Mouse (Mus musculus) stomach, embryonic 14.5 days (tissue): ENCODE measurements around the gene Stk19. TPM values are rescaled to one million over a fixed set of nuclear protein-coding genes. Genes with fewer than 3 reads are reported as not detected.
"Not testable (repeated sequence)": the region's sequence is repeated elsewhere in the genome, so short reads cannot be mapped to it uniquely, and the experiment has no call there.

Source experiments
- ATAC-seq: fragments of 200-750 bp; cut with Nextera tagmentation; 2 replicates; pipeline ENCODE4 v1.8.0; 2017; ENCODE audit warnings: low read depth, moderate TSS enrichment; ENCODE audit not compliant: insufficient number of reproducible peaks, insufficient read depth, low FRiP score
- H3K27ac ChIP-seq: fragments of 300-500 bp; sonication (generic); 2 replicates; pipeline ENCODE4 v1.5.1; 2014; ENCODE audit warnings: mild to moderate bottlenecking, low read length, moderate library complexity, mixed read lengths
- H3K27me3 ChIP-seq: fragments of 300-500 bp; sonication (generic); 2 replicates; pipeline ENCODE4 v1.6.1; 2014; ENCODE audit warnings: low read length, control low read depth, mixed read lengths; ENCODE audit not compliant: control insufficient read depth, insufficient read depth
- H3K36me3 ChIP-seq: fragments of 300-500 bp; sonication (generic); 2 replicates; pipeline ENCODE4 v1.6.1; 2014; ENCODE audit warnings: mild to moderate bottlenecking, control low read depth, low read length, moderate library complexity, mixed read lengths; ENCODE audit not compliant: control insufficient read depth, insufficient read depth
- H3K4me1 ChIP-seq: fragments of 300-500 bp; sonication (generic); 2 replicates; pipeline ENCODE4 v1.6.1; 2014; ENCODE audit warnings: low read length, control low read depth, mixed read lengths; ENCODE audit not compliant: control insufficient read depth, insufficient read depth
- H3K4me2 ChIP-seq: fragments of 300-500 bp; sonication (generic); replicated peaks from 2 replicates; pipeline ENCODE4 v1.6.1; 2014; ENCODE audit warnings: low read depth, low read length, control low read depth
- H3K4me3 ChIP-seq: fragments of 300-500 bp; sonication (generic); 2 replicates; pipeline ENCODE4 v1.5.1; 2014; ENCODE audit warnings: low read depth, low read length, control low read depth
- H3K9ac ChIP-seq: fragments of 300-500 bp; sonication (generic); replicated peaks from 2 replicates; pipeline ENCODE4 v1.6.1; 2014; ENCODE audit warnings: low read depth, mild to moderate bottlenecking, control low read depth, low read length, moderate library complexity, mixed read lengths
- H3K9me3 ChIP-seq: fragments of 300-500 bp; sonication (generic); 2 replicates; pipeline ENCODE4 v1.6.1; 2016; ENCODE audit warnings: low read depth, low read length, control low read depth; ENCODE audit not compliant: control insufficient read depth
- WGBS: fragments of 180-500 bp; shearing (Covaris S2); extraction: QIAGEN DNeasy Blood & Tissue Kit; methylation state at CpG from one replicate; pipeline ENCODE4 v1.1.7; 2014; 5-methylcytosine and 5-hydroxymethylcytosine counted together
- polyA plus RNA-seq: library from polyadenylated mRNA; unstranded; fragments of >200 nt; fragmentation: Nextera tagmentation; extraction: Ambion mirVana; gene quantifications from 2 replicates; pipeline ENCODE4 v1.2.1, GENCODE M21; 2014

Stk19 gene
- polyA plus RNA-seq, 1 experiment from 2014 or later: 27.3 TPM

GRCm38 (mm10) chr17:34807176-34807575 lies 29.6 kb downstream of the Stk19 start:
- Histone ChIP-seq H3K27me3 (no peaks in the 10 kb centered on the region), H3K4me3 (no peak overlapping the region), H3K9me3 (no peaks in the 10 kb centered on the region), H3K4me2 (no peak overlapping the region), H3K27ac (no peak overlapping the region), H3K9ac (no peak overlapping the region), H3K36me3 (no peaks in the 10 kb centered on the region), H3K4me1 (no peaks in the 10 kb centered on the region)
- ATAC-seq: no peak
- 70% methylated on average over 3 of the region's 3 CpGs for WGBS

- Histone ChIP-seq H3K27ac (no peak overlapping the region), H3K36me3 (no peaks in the 10 kb centered on the region), H3K4me2 (no peak overlapping the region), H3K9me3 (no peaks in the 10 kb centered on the region), H3K4me3 (no peak overlapping the region), H3K9ac (no peak overlapping the region), H3K27me3 (no peaks in the 10 kb centered on the region), H3K4me1 (no peaks in the 10 kb centered on the region)
- 70% methylated on average over 6 of the region's 6 CpGs for WGBS
- ATAC-seq: no peak
Observed at GRCm38 (mm10) chr17:34804871-34805562, 31.7 kb downstream of the Stk19 start.

GRCm38 (mm10) chr17:34804301-34804700 lies 32.4 kb downstream of the Stk19 start, which contains the start of gene Cyp21a1:
Gene Cyp21a1, minus strand, starts transcription at chr17:34804561.
- H3K27me3 ChIP-seq, H3K9ac ChIP-seq, H3K36me3 ChIP-seq, H3K4me3 ChIP-seq, H3K4me1 ChIP-seq, H3K27ac ChIP-seq, ATAC-seq, H3K9me3 ChIP-seq, H3K4me2 ChIP-seq: not testable (repeated sequence)
- 93% methylated on average over 3 of the region's 6 CpGs for WGBS

GRCm38 (mm10) chr17:34803367-34803766 lies 33.4 kb downstream of the Stk19 start:
- not testable (repeated sequence) for ATAC-seq, H3K4me3 ChIP-seq, H3K9me3 ChIP-seq

GRCm38 (mm10) chr17:34802756-34803155 lies 34.0 kb downstream of the Stk19 start:
- 85% methylated on average over 9 of the region's 9 CpGs for WGBS
- not testable (repeated sequence) for H3K27me3 ChIP-seq, H3K4me1 ChIP-seq, ATAC-seq, H3K4me3 ChIP-seq, H3K36me3 ChIP-seq, H3K4me2 ChIP-seq, H3K9me3 ChIP-seq, H3K27ac ChIP-seq, H3K9ac ChIP-seq

More at GRCm38 (mm10) chr17:34803367-34803766, 33.4 kb downstream of the Stk19 start:
- H3K36me3 ChIP-seq, H3K9ac ChIP-seq, H3K27ac ChIP-seq, H3K4me2 ChIP-seq, H3K4me1 ChIP-seq, H3K27me3 ChIP-seq: not testable (repeated sequence)
- WGBS: 85% methylated on average over 6 of the region's 6 CpGs

GRCm38 (mm10) chr17:34800781-34801305 lies 35.9 kb downstream of the Stk19 start:
- H3K27ac ChIP-seq, H3K9me3 ChIP-seq, H3K4me2 ChIP-seq, H3K27me3 ChIP-seq, H3K36me3 ChIP-seq, H3K4me3 ChIP-seq, ATAC-seq, H3K9ac ChIP-seq, H3K4me1 ChIP-seq: not testable (repeated sequence)
- WGBS: 94% methylated on average over 16 of the region's 16 CpGs

GRCm38 (mm10) chr17:34799531-34799925 lies 37.2 kb downstream of the Stk19 start:
- WGBS: 86% methylated on average over 4 of the region's 4 CpGs
- Histone ChIP-seq H3K27ac (no peak overlapping the region), H3K4me3 (no peak overlapping the region), H3K9me3 (no peaks in the 10 kb centered on the region), H3K36me3 (no peaks in the 10 kb centered on the region), H3K4me1 (no peaks in the 10 kb centered on the region), H3K27me3 (no peaks in the 10 kb centered on the region), H3K4me2 (no peak overlapping the region), H3K9ac (no peak overlapping the region)
- no peak for ATAC-seq

- ATAC-seq: no peak
- Histone ChIP-seq H3K4me2 (no peak overlapping the region), H3K9ac (no peak overlapping the region), H3K36me3 (no peaks in the 10 kb centered on the region), H3K27me3 (no peaks in the 10 kb centered on the region), H3K9me3 (no peaks in the 10 kb centered on the region), H3K4me3 (no peak overlapping the region), H3K4me1 (no peaks in the 10 kb centered on the region), H3K27ac (no peak overlapping the region)
- 90% methylated on average over 14 of the region's 17 CpGs for WGBS
Observed at GRCm38 (mm10) chr17:34798866-34799530, 37.7 kb downstream of the Stk19 start.
